Mouse (Mus musculus): ENCODE data around the gene Susd6. TPM values are rescaled to one million over a fixed set of nuclear protein-coding genes. Genes with fewer than 3 reads are reported as not detected.

Gene Susd6
- 10 to 100 TPM; 53.9 to 59.4 TPM for total RNA-seq (2021)
- long read RNA-seq, experiment 1, partial matches to known transcripts = 13 of 13 reads
- long read RNA-seq, experiment 1, other reads (novel, unspliced or antisense) = 0 of 13 reads
- long read RNA-seq, experiment 2, full-length matches to known transcripts = 2 of 7 reads
- long read RNA-seq, experiment 2, partial matches to known transcripts = 1 of 7 reads
- long read RNA-seq, experiment 2, other reads (novel, unspliced or antisense) = 4 of 7 reads

DNA sequence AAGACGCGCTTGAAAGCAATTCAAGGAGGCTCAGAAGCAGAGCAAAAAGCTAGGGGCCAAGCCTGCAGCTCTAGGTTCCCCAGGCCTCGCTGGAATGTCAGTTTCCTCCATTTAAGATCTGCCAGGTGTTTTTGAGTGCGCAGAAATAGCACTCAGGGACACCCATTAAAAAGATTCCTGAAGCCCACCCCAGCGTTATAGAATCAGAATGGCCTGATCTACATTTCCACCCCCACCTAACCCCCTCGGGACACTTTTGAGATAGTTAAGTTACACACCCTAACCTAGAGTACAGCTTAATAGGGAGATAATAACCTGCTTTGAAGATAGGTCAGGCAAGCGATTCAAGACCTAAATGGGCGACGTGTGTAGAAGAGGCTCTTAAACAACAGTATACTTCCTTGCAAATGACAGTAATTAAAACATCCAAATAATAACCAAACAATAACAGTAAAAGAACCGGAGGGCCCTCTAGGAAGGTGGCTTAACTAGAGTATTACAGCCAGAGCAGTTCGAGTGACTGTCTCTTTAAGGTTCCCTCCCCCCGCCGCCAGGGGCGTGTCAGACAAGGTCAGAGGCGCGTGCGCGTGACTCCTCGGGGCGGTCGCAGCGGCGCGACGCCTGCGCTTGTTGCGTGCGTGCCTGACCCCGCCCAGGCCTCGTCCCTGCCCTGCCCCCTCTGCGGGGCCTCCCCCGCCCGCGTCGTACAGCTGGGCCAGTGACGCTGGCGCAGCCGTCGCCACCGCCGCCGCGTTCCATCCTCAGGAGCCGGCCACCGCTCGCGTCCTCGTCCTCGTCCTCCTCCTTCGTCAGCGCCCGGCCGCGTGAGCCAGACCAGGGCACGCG, at the start of gene Susd6:
TSS of gene Susd6 (plus strand) at position 662 of the 846 bp plus-strand sequence.
- DNase-seq = peak; percentile 99

DNA sequence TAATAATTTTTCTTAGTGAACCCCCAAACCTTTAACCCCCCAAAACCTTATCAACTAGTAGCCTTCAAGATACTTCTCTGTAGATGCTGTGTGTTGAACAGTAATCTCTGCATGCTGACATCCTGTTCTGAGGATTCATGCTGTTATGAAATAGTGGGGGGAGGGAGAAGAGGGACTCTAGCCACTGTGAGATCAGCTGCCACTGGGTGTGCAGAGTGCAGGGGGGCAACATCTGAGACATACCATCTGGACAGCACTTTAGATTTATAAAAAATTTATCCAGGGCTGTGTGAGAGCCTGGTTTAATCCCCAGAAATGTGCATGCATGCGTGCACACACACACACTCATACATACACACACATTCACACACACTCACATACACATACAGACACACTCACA, 45.7 kb upstream of the Susd6 start:
- no peak for DNase-seq

DNA sequence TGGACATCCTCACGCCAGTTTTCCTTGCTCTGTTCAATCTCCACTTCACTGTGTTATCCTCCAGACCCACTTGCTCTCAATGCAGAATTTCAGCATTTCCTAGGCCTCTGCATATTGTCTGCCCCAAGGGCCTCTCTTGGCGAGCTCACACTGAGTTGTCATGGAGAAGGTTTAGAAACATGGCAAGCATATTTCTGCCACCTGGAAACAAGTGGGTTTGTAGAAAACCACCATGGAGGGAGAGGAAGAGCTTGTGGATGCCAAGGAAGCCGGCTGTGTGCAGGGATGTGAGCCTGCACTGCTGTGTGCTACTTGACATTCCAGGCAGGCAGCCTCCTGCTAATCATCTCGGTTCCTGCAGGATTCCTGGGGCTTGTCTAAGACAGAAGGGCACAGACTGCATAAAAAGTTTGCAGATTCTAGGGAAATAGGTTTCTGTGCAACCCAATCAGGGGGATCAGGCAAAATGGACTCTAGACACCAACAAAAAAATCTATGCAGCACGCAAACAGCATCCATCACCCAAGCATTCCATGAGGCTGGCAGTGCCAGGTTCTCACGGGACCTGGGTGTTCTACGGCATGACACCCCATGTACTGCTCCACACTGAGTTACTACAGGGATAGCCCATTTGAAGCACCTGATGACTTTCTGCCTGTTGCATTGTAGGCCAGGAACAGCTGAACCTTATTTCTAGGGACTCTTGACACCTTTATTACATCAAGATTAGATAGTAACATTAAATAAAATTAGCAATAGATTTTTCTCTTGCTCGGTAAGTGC, 44.1 kb upstream of the Susd6 start:
- no peak for DNase-seq

DNA sequence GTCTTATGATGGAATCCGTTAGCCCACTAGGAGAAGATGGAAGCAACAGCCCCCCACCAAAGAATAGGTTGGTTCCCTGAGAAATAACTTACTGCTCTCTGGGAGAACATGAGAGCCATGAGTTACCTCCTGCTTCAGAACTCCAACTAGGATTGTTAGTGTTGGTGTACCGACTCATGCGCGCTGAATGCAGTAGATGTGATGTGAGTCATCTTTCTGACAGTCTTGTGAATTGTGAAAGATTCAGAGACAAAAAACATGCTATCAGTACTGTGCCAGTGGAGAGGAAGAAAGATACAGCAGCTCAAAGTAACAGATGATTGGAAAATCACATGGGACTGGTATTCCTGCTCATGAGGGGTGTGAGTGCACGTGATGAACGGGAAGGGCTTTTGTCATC, 38.8 kb upstream of the Susd6 start:
- no peak for DNase-seq

DNA sequence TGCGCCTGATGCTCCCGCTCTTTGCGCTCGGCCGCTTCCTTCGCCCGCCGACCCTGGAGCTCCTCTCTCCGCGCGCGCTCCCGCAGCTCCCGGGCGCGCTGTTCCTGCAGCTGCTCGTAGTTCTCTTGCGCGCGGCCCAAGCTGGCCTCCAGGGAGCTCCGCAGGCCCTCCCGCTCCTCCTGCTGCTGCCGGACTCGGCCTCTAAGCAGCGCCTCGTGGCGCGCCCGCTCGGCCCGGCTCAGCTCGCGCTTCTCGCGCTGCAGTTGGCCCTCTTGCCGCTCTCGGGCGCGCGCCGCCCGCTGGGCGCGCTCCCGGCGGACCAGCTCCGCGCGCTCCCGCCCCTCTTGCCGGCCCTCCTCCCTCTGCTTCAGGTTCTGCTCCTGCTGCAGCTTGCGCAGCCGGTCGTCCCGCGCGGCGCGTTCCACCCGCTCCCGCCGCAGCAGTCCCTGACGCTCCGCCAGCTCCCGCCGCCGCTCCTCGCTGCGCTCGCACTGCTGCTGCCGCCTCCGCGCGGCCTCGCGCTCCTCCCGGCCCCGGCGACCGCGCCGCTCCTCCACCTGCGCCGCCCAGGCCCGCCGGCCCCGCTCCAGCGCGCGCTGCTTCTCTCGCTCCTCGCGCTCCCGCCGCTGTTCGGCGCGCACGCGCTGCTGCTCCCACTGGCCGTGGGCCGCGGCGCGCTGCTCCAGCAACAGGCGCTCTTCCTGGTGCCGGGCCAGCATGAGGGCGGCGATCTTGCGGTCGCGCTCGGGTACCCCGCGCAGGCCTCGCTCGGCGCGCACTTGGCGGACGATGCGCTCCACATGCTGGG, 32.4 kb upstream of the Susd6 start:
- peak; percentile 82 to 83 for DNase-seq

DNA sequence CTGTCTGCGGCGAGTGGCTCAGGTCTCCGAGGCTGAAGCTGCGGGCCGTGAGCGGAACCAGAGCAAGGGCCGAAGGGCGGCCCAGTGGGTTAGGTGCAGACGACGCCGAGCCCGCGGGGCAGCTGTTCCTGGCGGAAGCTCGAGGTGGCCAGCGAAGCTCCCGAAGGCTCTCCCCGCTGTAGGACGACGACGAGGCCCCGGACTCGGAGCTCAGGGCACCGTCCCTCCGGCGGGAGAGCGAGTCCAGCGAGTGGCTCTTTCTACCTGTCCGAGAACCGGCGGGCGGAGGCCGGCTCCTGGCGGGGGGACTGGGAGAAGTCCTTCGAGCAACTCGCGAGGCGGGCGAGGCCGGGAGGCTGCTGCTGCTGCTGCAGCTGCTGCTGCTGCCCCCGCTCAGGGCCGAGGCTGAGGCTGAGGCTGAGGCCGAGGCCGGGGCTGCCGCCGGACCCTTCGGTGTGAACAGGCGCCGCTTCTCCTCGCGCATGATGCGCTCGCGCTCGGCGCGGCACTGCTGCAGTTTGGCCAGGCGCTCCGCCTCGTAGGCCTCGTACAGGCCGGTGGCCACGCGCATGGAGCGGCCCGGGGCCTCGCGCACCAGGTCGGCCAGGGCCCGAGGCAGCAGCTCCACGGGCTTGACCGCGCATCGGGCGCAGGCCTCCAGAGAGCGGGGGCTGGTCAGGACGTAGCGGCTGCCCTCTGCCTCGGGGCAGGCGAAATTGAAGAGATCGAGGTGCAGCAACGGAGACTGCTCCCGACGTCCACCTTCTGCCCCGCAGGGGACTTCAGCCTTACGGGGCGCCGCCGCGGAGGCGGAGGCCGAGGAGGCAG, 31.5 kb upstream of the Susd6 start:
- DNase-seq = peak; percentile 20 to 30

DNA sequence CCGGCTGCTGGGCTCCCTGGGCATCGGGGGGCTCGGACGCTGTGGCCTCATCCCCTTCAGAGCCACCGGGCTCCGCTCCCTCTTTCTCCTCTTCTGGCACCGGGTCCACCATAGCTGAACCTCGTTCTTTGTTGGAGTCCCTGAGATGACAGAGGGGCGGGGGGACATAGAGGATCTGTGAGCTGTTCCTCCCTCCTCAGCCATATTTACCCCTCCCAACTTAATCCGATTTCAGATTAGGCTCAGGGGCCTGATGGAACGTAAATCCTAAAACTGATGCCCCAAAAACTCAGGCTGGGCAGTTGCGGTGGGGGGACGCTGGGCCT, 31.0 kb upstream of the Susd6 start:
- no peak for DNase-seq

DNA sequence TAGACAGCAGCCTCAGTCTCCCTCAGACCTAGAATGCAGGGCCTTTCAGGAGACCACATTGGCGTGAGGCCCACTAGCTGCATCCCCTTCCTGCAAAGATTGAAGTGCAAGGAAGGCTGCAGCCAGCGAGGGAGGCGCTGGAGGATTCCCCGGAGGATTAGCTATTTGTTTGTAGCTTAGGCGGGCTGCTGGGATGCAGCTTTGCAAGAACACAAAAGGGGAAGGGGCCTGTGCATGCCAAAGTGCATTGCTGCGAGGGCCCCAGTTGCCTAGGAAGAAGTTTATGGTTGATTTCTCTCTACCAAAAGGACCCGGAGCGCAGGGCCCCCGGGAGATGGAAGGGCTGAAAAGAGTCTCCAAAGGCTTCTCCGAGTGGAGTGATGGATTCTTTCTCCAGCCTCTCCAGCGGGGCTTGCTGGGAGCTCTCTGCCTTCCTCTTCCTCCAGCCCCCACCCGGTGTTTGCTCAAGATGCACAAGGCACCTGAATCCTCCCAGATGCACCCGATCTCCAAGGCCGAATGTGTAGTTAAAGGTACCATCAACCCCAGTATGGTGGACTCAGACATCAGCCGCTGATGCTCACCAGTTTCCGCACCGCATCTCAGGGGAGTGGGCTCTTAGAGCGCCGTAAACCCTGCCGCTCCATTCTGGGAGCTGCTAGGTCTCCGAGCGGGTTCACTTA, 30.5 kb upstream of the Susd6 start:
- no peak for DNase-seq

DNA sequence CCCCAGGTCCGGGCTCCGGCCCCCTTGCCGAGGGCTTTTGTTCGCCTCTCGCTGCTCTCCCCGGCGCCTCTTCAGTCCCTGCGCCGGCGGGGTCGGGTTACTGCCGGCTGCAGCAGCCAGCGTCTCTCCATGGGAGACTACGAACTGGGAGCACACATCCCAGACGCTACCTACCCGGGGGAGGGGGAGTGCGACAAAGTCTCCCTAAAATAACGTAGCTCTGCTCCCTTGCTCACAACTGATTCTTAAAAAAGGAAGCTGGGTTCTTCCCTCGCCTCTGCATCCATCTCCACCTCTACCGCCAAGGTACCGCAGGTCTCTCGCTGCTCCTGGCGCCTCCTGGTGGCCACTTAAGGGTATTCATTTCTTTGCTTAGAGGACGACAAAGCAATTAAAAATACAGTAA, 29.9 kb upstream of the Susd6 start, which contains the start of gene Ccdc177:
TSS of gene Ccdc177 (minus strand) at position 292 of the 406 bp plus-strand sequence.
- DNase-seq = peak; percentile 78 to 82

DNA sequence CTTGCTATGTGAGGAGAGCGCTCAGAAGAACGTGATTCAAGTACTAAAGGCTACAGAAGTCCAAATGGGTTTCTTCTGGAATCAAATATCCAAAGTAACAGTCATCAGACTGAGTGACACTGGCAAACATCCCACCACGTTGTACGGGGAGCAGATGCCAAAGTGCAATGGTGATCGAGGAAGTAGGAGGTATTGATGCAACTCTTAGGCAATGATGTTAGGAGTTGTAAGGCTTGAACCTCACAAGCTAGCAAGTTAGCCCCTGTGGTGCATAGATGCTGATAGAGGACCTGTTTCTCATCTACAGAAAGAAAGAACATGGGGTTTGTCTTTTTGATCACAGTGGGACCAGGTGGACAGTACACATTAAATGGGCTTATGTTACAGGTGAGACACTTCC, 27.3 kb upstream of the Susd6 start:
- DNase-seq = no peak

DNA sequence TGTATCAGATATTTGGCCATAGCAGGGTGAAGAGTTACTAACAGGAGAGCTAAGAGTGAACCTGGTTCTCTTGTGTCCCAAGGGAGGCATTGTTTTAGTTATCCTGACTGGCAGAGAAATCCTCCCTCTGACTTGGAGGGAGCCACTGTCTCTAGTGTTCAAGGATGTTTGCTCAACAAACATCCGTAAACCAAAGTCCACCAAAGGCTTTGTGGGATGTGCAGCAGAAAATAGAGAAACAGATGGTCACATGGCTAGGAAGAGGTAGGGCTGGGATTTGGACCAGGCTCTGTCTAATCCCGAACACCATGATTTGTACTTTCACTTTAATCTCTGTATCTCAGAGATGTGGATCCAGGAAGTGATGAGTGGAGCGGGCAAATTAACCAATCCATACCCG, 26.2 kb upstream of the Susd6 start:
- no peak for DNase-seq

DNA sequence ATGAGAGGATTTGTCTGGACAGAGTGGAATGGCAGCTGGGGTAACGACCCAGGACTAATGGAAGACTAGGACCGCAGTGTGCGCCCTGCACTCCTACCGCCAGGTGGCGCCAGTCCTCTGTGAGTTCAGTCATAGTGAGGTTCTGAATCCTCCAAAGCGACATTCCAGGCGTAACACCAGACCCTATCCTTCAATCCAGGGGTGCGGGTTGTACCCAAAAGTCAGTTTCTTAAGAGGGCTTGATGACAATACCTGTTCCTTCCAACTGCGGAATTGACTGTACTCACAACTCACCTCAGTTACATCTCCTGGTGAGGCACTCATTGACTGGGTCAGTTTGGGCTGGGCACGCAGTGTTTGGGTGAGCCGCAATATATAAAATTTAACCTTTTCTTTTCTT, 20.6 kb upstream of the Susd6 start:
- peak; percentile 81 to 85 for DNase-seq

DNA sequence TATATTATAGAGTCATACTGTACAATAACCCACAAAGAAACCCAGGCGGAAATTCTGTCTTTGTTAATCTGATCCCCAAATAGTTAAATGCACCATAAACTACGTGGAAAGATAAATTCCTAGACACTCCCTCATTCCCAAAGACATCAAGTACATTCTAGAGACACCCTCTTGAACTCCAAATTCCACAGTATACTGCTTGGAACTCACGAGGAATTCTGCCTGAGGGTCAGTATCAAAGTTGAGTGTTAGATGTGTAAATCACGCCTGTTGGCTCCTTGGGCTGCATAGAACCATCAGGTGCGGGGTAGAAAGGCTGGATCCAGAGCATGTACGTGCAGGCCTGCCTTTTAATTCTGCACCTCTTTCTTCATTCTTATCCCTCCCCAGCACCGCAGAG, 15.5 kb upstream of the Susd6 start:
- no peak for DNase-seq

DNA sequence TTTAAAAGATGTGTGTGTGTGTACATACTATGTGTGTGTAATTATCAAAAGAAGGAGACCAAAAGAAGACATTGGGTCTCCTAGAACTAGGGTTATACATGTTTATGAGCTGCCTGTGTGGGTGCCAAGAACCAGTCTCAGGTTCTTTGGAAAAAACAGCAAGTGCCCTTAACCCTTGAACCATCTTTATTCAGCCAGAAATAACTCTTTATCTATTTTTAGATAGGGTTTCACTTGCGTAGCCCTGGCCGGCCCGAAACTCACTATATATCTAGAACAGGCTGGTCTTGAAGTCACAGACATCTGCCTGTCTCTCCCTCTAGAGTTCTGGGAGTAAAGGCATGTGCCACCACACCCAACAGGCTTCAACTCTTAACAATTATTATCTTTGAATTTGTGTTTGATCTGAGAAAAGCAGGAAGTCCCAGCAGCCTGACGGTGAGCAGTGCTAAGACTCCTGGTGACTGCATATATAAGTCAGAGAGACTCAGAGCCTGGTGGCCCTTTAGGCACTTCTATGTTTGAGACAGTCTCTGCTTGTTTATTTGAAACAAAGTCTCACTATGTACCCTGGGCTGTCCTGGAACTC, 14.2 kb upstream of the Susd6 start:
- no peak for DNase-seq

DNA sequence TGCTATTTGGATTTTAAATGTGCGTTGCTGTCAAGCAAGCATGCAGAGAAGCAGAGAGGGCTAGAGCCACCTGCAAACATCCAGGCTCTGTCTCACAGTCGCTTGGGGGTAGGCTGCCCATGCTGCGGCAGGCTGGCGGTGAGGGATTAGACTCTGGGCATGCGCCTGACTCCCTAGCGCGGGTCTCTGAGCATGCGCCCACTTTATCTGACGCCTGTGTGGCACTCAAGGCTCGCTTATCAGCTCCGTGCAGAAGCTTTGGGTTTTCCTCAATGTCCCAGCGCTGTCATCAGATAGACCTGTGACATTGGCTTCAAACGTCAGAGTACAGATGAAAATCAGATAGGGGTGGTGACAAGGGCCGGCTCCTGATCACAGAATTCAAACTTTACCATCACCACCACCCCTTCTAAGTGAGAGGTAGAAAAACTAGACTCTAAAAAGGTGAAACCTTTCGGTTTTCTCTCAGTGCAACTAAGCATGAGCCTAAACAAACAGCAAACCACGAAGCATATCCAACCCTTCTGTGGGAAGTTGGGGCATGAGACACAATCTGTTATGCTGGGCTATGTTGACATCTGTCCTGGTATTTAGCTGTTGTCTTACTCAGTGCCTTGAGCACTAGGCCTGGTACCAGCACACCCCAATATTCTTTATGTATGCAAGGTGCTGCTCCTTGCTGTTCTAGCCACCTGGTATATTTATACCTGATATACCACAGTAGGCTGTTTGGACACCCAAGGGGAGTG, 11.9 kb upstream of the Susd6 start:
- no peak for DNase-seq

DNA sequence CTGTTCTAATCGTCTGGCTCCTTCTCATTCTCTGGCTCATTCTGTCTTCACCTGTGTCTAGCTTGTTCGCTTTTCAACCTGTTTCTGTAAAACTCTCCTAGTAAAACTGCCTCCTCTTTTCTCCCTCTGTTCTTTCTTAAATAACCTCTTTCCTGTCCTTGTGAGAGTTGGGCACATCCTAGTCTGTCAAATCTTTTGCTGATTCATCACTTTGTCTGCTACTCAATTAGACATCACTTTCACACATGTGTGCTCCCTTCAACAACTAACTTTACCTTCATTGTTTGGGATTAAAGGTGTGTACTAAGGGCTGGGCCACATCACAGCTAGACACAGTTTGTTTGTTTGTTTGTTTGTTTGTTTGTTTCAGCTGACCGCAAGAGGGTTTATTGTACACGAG, 10.6 kb upstream of the Susd6 start:
- DNase-seq = no peak

DNA sequence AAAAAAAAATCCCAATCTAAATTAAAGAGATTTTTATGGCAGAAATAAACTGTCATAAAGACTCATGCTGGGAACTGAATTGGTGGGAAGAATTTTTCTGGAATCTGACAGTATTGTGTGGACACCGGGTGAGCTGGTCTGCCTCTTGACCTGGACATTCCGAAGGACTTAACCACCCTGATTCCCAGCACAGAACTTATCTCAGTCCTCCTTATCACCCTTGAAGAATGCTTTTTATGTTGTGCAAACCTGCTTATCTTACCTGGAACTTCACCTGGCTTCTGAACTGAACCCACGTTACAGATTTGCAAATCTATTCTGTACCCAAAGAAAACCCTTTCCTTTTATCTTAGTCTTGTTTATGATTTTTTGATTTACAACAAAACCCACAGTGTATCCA, 8.1 kb upstream of the Susd6 start:
- no peak for DNase-seq

DNA sequence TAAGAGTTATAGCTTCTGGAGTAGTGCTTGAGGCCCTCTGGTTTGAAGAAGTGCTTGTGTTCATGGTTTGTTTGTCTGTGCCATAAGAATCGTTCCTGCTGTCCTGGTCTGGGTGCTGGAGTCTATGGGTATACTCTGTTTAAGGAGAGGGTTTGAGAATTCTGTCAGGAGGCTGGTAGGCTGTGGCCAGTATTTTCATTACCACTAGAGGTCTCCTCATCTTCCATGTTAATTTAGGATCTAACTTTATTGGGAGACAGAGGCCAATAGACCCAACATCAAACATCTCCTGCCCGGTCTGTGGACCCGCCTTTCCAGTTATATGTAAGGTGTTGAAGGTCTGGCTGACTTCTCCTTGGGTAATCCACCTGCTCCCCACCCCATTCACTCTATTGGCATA, 7.4 kb upstream of the Susd6 start:
- DNase-seq = no peak

DNA sequence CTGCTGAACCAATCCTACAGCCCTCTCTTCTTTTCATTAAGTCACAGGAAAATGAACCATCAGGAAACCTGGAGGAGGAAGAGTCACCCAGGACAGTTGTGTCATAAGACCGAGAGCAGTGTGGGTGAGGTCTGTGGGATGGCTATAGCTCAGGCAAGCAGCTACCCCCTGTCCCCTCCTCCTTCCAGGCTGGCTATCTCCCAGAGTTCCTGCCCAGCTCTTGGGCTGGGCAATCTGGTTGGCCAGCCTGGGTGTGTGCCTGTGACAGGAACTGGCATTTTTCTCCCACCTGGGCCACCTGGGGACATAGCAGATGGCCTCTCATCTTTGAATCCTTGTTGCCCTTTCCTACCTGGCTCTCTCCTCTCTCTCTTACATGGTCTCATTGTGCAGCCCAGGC, 6.4 kb upstream of the Susd6 start:
- DNase-seq = no peak

DNA sequence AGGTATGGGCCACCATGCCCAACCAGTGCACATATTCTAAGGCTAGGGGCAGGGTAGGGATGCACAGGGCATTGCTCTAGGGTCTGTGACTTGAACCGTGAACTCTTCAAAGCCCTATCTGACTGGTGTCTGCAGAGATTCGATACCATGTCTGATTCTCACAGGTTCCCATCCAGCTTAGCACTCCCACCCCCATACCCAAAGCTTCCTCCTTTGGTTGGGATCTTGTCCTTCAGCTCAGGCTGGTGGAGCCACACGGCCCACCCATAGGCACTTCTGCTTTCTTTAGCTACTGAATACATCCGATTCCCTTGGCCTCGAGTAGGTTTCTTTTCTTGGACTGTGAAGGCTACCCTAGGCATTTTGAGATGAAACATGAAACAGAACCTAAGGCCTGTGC, 5.3 kb upstream of the Susd6 start:
- no peak for DNase-seq

All from adrenal gland, postnatal 36 days (tissue).